Mouse (Mus musculus): ENCODE data around the gene Bud31. TPM values are rescaled to one million over a fixed set of nuclear protein-coding genes. Genes with fewer than 3 reads are reported as not detected.
A peak's percentile ranks its signal among the peaks of the same experiment; 100 is the strongest.
"Not testable (repeated sequence)": the region's sequence is repeated elsewhere in the genome, so short reads cannot be mapped to it uniquely, and the experiment has no call there.

The Bud31 gene
- polyA plus RNA-seq, 1 experiment, result 194 TPM

GRCm38 (mm10) chr5:145123396-145123795 lies 16.8 kb upstream of the Bud31 start:
- no peak overlapping the region for H3K4me3 ChIP-seq (ENCODE audit: insufficient read depth, low read length)

DNA sequence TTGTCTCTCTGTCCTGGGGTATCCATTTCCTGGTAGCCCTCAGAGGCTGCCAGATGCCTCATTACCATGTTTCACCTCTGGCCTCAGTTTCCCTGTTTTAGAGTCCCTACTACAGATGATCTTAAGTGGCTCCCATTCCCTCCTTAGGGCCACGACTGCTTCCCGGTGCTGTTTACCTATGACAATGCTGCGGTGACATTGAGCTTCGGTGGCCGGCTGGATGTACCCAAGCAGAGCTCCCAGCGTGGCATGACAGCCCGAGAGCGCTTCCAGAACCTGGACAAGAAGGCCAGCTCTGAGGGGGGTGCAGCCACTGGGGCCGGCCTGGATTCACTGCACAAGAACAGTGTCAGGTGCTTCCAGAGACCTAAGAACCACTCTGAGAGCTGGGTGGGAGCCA lies 13.6 kb upstream of the Bud31 start:
- Histone ChIP-seq H3K4me1 (ENCODE audit: control insufficient read depth, insufficient read depth, low read length) (peaks cover 3% of the 10 kb centered on the region; the same call in 1 of the 2 replicates), H3K4me3 (ENCODE audit: insufficient read depth, low read length) (no peak overlapping the region), H3K27ac (ENCODE audit: insufficient read depth, low read length) (no peak overlapping the region)
- TF ChIP-seq CTCF (IDR thresholded peaks at IDR 0.05; ENCODE audit: borderline replicate concordance, insufficient read depth, low read length) (no peak), POLR2A (IDR thresholded peaks at IDR 0.05; ENCODE audit: low read depth, low read length) (no peak)

More at GRCm38 (mm10) chr5:145123396-145123795, 16.8 kb upstream of the Bud31 start:
- H3K27ac ChIP-seq (ENCODE audit: insufficient read depth, low read length), result no peak overlapping the region
- no peak for TF ChIP-seq CTCF (IDR thresholded peaks at IDR 0.05; ENCODE audit: borderline replicate concordance, insufficient read depth, low read length)
- no peak for TF ChIP-seq POLR2A (IDR thresholded peaks at IDR 0.05; ENCODE audit: low read depth, low read length)
- H3K4me1 ChIP-seq (ENCODE audit: control insufficient read depth, insufficient read depth, low read length), result no peaks in the 10 kb centered on the region

GRCm38 (mm10) chr5:145129124-145129523 lies 11.0 kb upstream of the Bud31 start:
- Histone ChIP-seq H3K4me3 (ENCODE audit: insufficient read depth, low read length) (no peak overlapping the region), H3K4me1 (ENCODE audit: control insufficient read depth, insufficient read depth, low read length) (peaks cover 3% of the 10 kb centered on the region; the same call in 1 of the 2 replicates), H3K27ac (ENCODE audit: insufficient read depth, low read length) (peak overlapping the region; percentile 21)
- TF ChIP-seq CTCF (IDR thresholded peaks at IDR 0.05; ENCODE audit: borderline replicate concordance, insufficient read depth, low read length) (no peak), POLR2A (IDR thresholded peaks at IDR 0.05; ENCODE audit: low read depth, low read length) (0 out of 2 replicates have a peak, but pooled peaks have one; percentile 21)

GRCm38 (mm10) chr5:145129773-145130172 lies 10.4 kb upstream of the Bud31 start:
- H3K27ac ChIP-seq (ENCODE audit: insufficient read depth, low read length), result peak overlapping the region; percentile 23; the same call in 1 of the 2 replicates
- not testable (repeated sequence) for H3K4me3 ChIP-seq (ENCODE audit: insufficient read depth, low read length); H3K4me1 ChIP-seq (ENCODE audit: control insufficient read depth, insufficient read depth, low read length)

DNA sequence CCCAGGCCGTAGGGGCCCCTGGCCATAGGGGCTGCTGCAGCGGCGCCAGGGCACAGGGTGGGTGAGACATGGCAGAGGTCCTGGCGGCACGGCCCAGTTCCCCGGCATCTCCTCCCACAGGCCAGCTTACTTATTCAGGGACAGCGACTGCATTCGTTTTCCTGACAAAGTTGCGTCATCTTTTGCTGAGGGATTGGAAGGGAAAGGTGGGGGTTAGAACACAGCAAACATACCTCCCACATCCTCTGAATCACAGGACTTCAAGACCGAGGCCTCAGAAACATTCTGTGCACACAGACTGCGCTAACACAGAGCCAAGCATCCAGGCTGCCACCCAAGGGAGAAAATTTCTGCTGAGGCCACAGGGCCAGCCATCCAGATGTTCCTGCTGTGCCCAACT lies 10.0 kb upstream of the Bud31 start:
- H3K27ac ChIP-seq (ENCODE audit: insufficient read depth, low read length), result peak overlapping the region; percentile 23
- TF ChIP-seq CTCF (IDR thresholded peaks at IDR 0.05; ENCODE audit: borderline replicate concordance, insufficient read depth, low read length) (no peak), POLR2A (IDR thresholded peaks at IDR 0.05; ENCODE audit: low read depth, low read length) (no peak; the same call in 1 of the 2 replicates)
- peaks cover 3% of the 10 kb centered on the region; the same call in 1 of the 2 replicates for H3K4me1 ChIP-seq (ENCODE audit: control insufficient read depth, insufficient read depth, low read length)
- no peak overlapping the region for H3K4me3 ChIP-seq (ENCODE audit: insufficient read depth, low read length)

- no peak for TF ChIP-seq POLR2A (IDR thresholded peaks at IDR 0.05; ENCODE audit: low read depth, low read length)
- no peak for TF ChIP-seq CTCF (IDR thresholded peaks at IDR 0.05; ENCODE audit: borderline replicate concordance, insufficient read depth, low read length)
These were observed 9.2 kb upstream of the Bud31 start for GRCm38 (mm10) chr5:145130995-145131394.

DNA sequence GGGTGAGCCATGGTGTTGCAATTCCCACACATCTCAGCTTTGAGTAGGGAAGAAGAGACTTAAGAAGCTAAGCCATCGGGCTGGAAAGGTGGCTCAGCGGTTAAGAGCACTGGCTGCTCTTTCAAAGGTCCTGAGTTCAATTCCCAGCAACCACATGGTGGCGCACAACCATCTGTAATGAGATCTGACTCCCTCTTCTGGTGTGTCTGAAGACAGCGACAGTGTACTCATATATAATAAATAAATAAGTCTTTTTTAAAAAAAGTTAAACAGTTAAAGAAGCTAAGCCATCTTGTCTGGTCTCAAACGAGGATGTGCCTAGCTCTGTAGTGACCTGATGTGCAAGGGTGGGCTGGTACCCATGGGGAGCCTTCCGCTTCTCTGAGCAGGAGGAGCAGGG lies 6.9 kb upstream of the Bud31 start:
- not testable (repeated sequence) for H3K27ac ChIP-seq (ENCODE audit: insufficient read depth, low read length); H3K4me3 ChIP-seq (ENCODE audit: insufficient read depth, low read length)
- peaks cover 13% of the 10 kb centered on the region for H3K4me1 ChIP-seq (ENCODE audit: control insufficient read depth, insufficient read depth, low read length)

More at GRCm38 (mm10) chr5:145130995-145131394, 9.2 kb upstream of the Bud31 start:
- H3K4me3 ChIP-seq (ENCODE audit: insufficient read depth, low read length), result no peak overlapping the region
- H3K4me1 ChIP-seq (ENCODE audit: control insufficient read depth, insufficient read depth, low read length), result peaks cover 3% of the 10 kb centered on the region; the same call in 1 of the 2 replicates
- peak overlapping the region; percentile 23 for H3K27ac ChIP-seq (ENCODE audit: insufficient read depth, low read length)

- Histone ChIP-seq H3K4me1 (ENCODE audit: control insufficient read depth, insufficient read depth, low read length) (peaks cover 12% of the 10 kb centered on the region), H3K27ac (ENCODE audit: insufficient read depth, low read length) (peak overlapping the region; percentile 73; the same call in 1 of the 2 replicates), H3K4me3 (ENCODE audit: insufficient read depth, low read length) (peak overlapping the region; percentile 97)
- TF ChIP-seq POLR2A (IDR thresholded peaks at IDR 0.05; ENCODE audit: low read depth, low read length) (no peak), CTCF (IDR thresholded peaks at IDR 0.05; ENCODE audit: borderline replicate concordance, insufficient read depth, low read length) (no peak)
These were observed 1.3 kb upstream of the Bud31 start for GRCm38 (mm10) chr5:145138836-145139235.

DNA sequence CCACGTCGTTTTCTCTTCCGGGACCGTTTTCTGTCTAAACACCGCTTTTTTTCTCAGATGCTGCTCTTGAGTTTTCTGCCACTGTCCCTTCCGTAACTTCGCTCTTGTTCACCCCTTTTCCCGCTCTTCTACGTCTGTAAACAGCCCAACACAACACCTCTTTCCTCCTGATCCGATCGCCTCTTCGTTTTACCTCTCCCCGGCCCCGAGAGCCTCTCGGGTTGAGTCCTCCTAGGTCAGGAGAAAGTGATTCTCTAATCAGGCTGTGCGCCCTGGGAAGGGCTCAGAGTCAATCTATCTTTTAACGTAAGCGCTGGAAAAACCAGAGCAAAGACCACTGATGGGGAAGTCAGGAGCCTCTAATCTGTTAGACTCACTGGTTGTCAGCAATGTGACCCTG lies 449 bp downstream of the Bud31 start:
- Histone ChIP-seq H3K4me3 (ENCODE audit: insufficient read depth, low read length) (peak overlapping the region; percentile 92), H3K4me1 (ENCODE audit: control insufficient read depth, insufficient read depth, low read length) (peaks cover 12% of the 10 kb centered on the region), H3K27ac (ENCODE audit: insufficient read depth, low read length) (peak overlapping the region; percentile 83)
- TF ChIP-seq POLR2A (IDR thresholded peaks at IDR 0.05; ENCODE audit: low read depth, low read length) (no peak), CTCF (IDR thresholded peaks at IDR 0.05; ENCODE audit: borderline replicate concordance, insufficient read depth, low read length) (no peak)

- TF ChIP-seq CTCF (IDR thresholded peaks at IDR 0.05; ENCODE audit: borderline replicate concordance, insufficient read depth, low read length) (no peak), POLR2A (IDR thresholded peaks at IDR 0.05; ENCODE audit: low read depth, low read length) (no peak)
- no peak overlapping the region for H3K27ac ChIP-seq (ENCODE audit: insufficient read depth, low read length)
These were observed 7.6 kb downstream of the Bud31 start for GRCm38 (mm10) chr5:145147748-145148147.

DNA sequence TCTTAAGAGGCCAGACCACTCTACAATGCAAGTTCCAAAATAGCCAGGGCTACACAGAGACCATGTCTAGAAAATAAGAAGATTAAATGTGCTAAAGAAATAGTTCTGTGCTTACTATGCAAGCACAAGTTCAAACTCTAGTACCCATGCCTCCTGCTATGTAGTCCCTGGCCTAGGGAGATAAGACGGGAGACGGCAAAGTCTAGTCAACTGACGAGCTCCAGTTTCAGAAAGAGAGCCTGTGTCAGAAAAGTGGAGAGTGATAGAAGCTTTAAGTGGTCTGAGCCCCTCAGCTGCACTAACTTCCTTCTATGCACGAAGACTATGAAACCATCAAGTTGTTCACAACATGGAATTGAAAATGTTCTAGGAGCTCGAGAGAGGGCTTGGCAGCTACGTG lies 9.1 kb downstream of the Bud31 start:
- H3K4me3 ChIP-seq (ENCODE audit: insufficient read depth, low read length), result no peak overlapping the region
- H3K27ac ChIP-seq (ENCODE audit: insufficient read depth, low read length), result no peak overlapping the region
- H3K4me1 ChIP-seq (ENCODE audit: control insufficient read depth, insufficient read depth, low read length), result no peaks in the 10 kb centered on the region
- TF ChIP-seq POLR2A (IDR thresholded peaks at IDR 0.05; ENCODE audit: low read depth, low read length) (no peak), CTCF (IDR thresholded peaks at IDR 0.05; ENCODE audit: borderline replicate concordance, insufficient read depth, low read length) (no peak)

More at GRCm38 (mm10) chr5:145147748-145148147, 7.6 kb downstream of the Bud31 start:
- Histone ChIP-seq H3K4me3 (ENCODE audit: insufficient read depth, low read length) (no peak overlapping the region), H3K4me1 (ENCODE audit: control insufficient read depth, insufficient read depth, low read length) (no peaks in the 10 kb centered on the region)
